8 mouse cellular contexts compared by ENCODE assay signal in the genomic region with DNA sequence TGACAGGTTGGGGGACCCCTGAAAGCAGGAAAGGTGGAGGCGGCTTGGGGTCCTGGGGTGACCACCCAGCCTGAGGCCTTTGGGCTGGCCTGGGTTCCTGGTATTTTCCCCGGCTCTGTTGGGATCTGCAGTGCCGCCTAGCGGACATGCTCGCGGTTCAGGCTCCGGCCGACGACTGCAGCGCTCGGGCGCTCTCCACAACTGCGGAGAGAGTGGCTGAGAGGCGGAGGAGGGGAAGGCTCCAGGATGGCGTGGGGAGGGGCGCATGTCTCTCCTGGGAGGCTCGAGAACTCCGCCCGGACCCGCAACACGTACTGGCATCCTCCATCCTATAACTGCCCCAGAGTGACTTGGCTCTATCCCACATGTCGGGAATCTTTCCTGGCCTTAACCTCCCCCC. TPM values are rescaled to one million over a fixed set of nuclear protein-coding genes. Genes with fewer than 3 reads are reported as not detected.
DNase-seq lines count a peak whose midpoint lies in the region; ATAC-seq and TF ChIP-seq lines count a peak whose summit lies in the region.

No protein-coding gene starts in this region.

- H3K27me3 ChIP-seq in hindbrain, embryonic 14.5 days (ENCODE audit: control insufficient read depth, insufficient read depth, low read length): 0 out of 2 replicates have a peak, but pooled peaks cover 5% of the 10 kb centered on the region
- H3K27me3 ChIP-seq in megakaryocyte, embryonic 14.5 days (replicated peaks): peaks cover 83% of the 10 kb centered on the region

- peak; percentile 82 for TF ChIP-seq CTCF in left cerebral cortex, adult 2 months (IDR thresholded peaks at IDR 0.05)

- no peaks in the 10 kb centered on the region; the same call in 1 of the 2 replicates for H3K9me3 ChIP-seq in hindbrain, embryonic 14.5 days (ENCODE audit: control insufficient read depth, low read length)
- 0 out of 2 replicates have a peak, but pooled peaks cover 10% of the 10 kb centered on the region for H3K9me3 ChIP-seq in megakaryocyte, embryonic 14.5 days

- H3K9ac ChIP-seq in hindbrain, embryonic 14.5 days: 0 out of 2 replicates have a peak overlapping the region, but pooled peaks have one; percentile 24

- H3K4me2 ChIP-seq in hindbrain, embryonic 14.5 days (replicated peaks): peak overlapping the region; percentile 84

- peak; percentile 75 for ATAC-seq in hindbrain, embryonic 14.5 days (ENCODE audit: low FRiP score)
- no peak for ATAC-seq in erythroid progenitor cell, adult 5-6 weeks (replicated peaks; ENCODE audit: low FRiP score, poor library complexity, severe bottlenecking)

- no peak overlapping the region for H3K4me3 ChIP-seq in hindbrain, embryonic 14.5 days (replicated peaks; ENCODE audit: low read length)
- no peak overlapping the region for H3K4me3 ChIP-seq in left cerebral cortex, adult 2 months
- H3K4me3 ChIP-seq in megakaryocyte, embryonic 14.5 days (replicated peaks): peak overlapping the region; percentile 86

- peaks cover 10% of the 10 kb centered on the region; the same call in 1 of the 2 replicates for H3K36me3 ChIP-seq in hindbrain, embryonic 14.5 days (replicated peaks; ENCODE audit: control insufficient read depth, insufficient read depth)
- H3K36me3 ChIP-seq in megakaryocyte, embryonic 14.5 days (replicated peaks; ENCODE audit: low read length): no peaks in the 10 kb centered on the region

- under 1% methylated on average over 21 of the region's 22 CpGs for WGBS in hindbrain, embryonic 14.5 days

- peak overlapping the region; percentile 46; the same call in 1 of the 2 replicates for H3K27ac ChIP-seq in hindbrain, embryonic 14.5 days
- no peak overlapping the region for H3K27ac ChIP-seq in left cerebral cortex, adult 2 months

- intact Hi-C loops in left cerebral cortex, adult 2 months (cut with DNase I): loop anchor here (10.0 kb wide), 1 partner anchor 1423 kb away; no protein-coding TSS in a partner anchor

- DNase-seq in NIH3T3 (ENCODE audit: low read depth): peak; percentile 85
- peak; percentile 69 to 84 for DNase-seq in cerebellum, postnatal 25 days
- peak; percentile 67 to 74 for DNase-seq in gastrocnemius, adult 8-10 months (ENCODE audit: low spot score in 2 of 2)
- DNase-seq in hindbrain, embryonic 14.5 days (ENCODE audit: low spot score): peak; percentile 83
- DNase-seq in left cerebral cortex, adult 2 months (ENCODE audit: extremely low spot score in 1 of 2, low spot score in 2 of 2): peak; percentile 67 to 74
- peak; percentile 63 for DNase-seq in right cerebral cortex, postnatal 25 days

- peaks cover 20% of the 10 kb centered on the region; the same call in 1 of the 2 replicates for H3K4me1 ChIP-seq in hindbrain, embryonic 14.5 days (replicated peaks; ENCODE audit: control insufficient read depth, insufficient read depth, low read length)
- peaks cover 54% of the 10 kb centered on the region for H3K4me1 ChIP-seq in megakaryocyte, embryonic 14.5 days

RNA-seq across cellular contexts. Expression of a gene that starts 7.9 kb away (rescaled TPM):
- 10 to 100 TPM in 2 of 4 experiments, 1 to 10 TPM in 2; 5.8 to 17.2 (median 10.4) TPM for total RNA-seq in gastrocnemius, adult 8-10 months (2022)
- 9.3 and 11.6 TPM in 2 replicates for polyA plus RNA-seq in hindbrain, embryonic 14.5 days (2014; fragmentation: Nextera tagmentation; extraction: Ambion mirVana)
- total RNA-seq in left cerebral cortex, adult 2 months (2021): 1 to 10 TPM; 2.2 to 3.3 TPM
- polyA plus RNA-seq in megakaryocyte, embryonic 14.5 days (2012; ENCODE audit: insufficient read depth, low replicate concordance): 0.77 and 1.3 TPM in 2 replicates
- total RNA-seq in erythroid progenitor cell, adult 5-6 weeks (2015; ENCODE audit: low replicate concordance): not detected in 2 replicates
- not detected in 2 replicates for total RNA-seq in erythroid progenitor cell, adult 5-6 weeks (2017; ENCODE audit: low replicate concordance)

RNA-seq across cellular contexts. Expression of a gene that starts 38.0 kb away (rescaled TPM):
- 1 to 10 TPM; 2.2 to 3.2 (median 2.6) TPM for total RNA-seq in gastrocnemius, adult 8-10 months (2022)
- polyA plus RNA-seq in hindbrain, embryonic 14.5 days (2014; fragmentation: Nextera tagmentation; extraction: Ambion mirVana): 0.43 and 0.64 TPM in 2 replicates
- total RNA-seq in left cerebral cortex, adult 2 months (2021): under 1 TPM; 0.87 to 0.97 TPM
- polyA plus RNA-seq in megakaryocyte, embryonic 14.5 days (2012; ENCODE audit: insufficient read depth, low replicate concordance): 7.1 and 12.7 TPM in 2 replicates
- total RNA-seq in erythroid progenitor cell, adult 5-6 weeks (2015; ENCODE audit: low replicate concordance): 12.2 TPM in 1 of 2 replicates, not detected in the other
- total RNA-seq in erythroid progenitor cell, adult 5-6 weeks (2017; ENCODE audit: low replicate concordance): not detected in 2 replicates
